Mouse (Mus musculus) thymus, postnatal 25 days (tissue): ENCODE data around the gene Asap2.

ENCODE experiments used
- DNase-seq: peaks from one replicate; pipeline ENCODE4 v3.0.0; 2022

The Asap2 gene

DNA sequence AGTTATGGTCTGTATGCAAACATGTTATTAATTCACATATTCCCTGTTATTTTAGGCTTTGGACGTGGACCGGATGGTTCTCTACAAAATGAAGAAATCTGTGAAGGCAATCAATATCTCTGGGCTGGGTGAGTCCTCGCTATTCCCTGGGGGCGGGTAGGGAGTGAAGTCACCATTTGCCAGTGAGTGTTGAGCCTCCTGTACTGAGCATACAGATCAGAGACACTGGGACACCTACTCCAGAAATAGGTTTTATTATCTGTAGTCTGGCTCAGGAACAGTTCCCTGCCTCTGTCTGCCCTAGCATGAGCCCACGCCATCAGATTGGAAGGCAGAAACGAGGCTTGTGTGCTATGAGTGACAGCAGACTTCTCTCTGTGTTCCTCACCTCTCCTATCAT, 177.9 kb downstream of the Asap2 start:
- no peak for DNase-seq

DNA sequence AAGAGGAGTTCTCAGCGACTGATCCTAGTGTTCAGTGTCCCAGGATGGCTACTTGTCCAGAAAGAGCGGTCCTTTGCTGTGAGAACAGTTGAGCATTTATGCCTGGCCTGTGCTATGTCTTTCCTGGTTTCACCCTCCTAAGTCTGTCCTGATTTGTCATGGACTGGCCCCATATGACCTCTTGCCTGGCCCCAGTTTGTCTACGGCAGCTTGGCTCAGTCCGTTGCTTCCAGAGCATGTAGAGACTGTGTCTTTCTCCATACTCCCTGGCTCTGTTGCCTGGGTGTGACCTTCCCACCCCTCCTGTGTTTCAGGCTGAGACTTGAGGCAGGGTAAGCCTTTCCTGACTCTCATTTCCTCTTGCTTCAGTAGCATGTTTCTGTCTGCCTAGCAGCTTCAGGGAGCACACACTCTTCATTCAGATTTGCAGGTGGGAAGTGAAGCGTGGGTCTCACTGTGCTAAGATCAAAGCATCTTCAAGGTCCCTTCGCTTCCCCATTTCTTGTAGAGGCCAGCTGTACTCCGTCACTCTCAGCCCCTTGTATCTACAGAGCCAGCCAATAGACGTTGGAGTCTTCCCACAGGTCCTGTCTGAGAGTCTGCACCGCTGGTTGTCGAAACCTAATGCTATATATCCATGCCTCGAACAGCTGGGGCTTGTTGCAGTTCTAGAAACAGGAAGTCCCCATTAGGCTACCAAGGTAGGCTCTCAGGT, 181.7 kb downstream of the Asap2 start:
- DNase-seq: peak; percentile 55

DNA sequence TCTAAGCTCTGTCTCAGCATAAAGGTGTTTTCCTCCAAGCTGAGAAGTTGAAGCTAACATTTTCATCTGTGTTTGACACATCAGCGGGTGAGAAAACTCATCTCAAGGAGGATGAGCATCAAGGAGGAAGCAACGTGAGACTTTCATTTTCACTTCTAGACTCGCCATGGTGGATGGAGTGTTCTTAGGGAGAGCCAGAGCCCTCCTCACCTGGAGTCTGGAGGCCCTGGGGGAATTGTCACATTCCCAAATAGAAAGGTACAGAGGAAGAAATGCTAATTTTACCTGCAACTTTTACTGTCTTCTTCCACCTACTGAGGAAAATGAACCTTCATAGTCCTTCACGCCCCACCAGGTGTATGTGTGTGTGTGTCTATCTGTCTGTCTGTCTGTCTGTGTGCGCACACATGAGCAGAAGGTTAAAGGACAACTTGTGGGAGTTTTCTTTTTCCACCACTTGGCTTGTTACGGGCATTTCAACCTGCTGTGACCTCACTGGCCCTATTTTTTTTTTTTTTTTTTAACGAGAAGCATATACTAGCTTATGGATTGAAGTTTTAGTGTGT, 183.7 kb downstream of the Asap2 start:
- no peak for DNase-seq

DNA sequence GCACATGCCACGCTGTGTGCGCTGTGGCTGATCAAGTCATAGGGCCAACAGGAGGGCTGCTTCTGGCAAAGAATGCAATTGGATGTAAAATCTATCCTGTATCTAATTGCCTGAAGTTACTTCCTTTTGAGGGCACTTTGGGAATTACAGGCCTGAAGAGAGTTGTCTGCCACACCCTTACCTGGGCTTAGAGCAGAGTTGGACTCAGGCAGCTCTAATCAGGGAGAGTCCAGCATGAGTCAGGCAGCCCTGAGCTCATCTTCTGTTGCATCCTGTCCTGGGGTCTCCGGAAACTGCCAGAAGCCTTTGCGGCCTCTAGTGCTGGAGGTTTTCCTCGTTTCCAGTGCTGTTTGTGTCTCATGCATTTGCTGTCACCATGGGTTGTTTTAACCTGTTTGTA, 186.1 kb downstream of the Asap2 start:
- no peak for DNase-seq

DNA sequence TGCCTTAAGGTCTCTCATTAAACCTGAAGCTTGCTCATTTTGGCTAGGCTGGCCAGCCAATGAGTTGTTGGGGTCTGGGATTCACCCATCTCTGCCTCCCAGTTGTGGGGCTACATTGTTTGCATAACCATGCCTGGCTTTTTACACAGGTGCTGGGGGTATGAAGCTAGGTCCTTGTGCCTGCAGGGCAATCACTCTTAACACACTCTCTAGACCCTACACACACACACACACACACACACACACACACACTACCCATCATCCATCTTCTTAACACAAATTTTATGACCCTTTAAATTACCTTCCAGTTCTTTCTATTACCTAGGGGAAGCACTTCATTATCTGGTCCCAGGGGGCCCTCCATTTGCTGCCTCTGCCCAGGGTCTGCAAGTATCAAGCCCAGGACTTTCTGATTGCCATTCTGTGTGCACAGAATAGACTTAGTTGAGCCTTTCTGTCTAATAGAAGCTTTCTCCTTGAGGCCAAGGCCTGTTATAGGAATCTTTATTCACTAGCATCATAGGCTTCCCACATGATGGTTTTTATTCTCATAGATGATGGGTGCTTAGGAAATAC, 187.0 kb downstream of the Asap2 start:
- no peak for DNase-seq

DNA sequence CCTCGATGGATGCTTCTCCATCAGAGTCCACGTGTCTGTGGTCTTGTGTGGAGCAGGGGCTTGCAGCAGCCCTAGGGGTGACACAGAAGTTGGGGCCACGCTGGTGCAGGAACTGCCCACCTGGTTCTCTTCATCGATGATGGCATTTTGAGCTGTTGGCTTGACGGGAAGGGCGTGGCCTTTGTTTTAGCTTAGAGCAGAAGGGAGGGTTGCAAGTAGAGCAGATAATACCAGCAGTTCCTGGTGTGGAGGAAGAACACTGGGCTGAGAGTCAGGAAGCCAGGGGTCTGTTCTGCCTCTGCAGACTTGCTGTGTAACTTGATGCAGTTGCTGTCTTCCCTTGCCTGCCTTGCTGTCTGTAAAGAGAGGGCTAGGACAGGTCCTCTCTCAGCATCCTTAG, 189.8 kb downstream of the Asap2 start:
- no peak for DNase-seq

DNA sequence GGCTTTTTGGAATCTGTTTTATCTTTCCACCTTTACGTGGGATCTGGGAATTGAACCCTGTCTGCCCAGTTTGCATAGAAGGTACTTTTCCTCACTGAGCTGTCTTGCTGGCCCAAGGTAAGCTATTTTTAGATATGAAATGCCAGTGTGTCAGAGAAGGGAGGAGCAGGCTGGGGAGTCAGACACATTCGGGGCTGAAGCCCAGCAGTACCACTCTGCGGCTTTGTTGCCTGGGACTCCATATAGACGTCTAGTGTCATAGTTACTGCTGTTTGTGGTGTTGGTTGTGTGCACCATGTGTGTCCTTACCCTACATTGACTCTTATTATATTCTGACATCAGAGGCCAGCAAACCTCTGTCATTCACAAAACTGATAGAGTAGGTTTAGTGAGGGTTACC, 192.5 kb downstream of the Asap2 start:
- DNase-seq: no peak

DNA sequence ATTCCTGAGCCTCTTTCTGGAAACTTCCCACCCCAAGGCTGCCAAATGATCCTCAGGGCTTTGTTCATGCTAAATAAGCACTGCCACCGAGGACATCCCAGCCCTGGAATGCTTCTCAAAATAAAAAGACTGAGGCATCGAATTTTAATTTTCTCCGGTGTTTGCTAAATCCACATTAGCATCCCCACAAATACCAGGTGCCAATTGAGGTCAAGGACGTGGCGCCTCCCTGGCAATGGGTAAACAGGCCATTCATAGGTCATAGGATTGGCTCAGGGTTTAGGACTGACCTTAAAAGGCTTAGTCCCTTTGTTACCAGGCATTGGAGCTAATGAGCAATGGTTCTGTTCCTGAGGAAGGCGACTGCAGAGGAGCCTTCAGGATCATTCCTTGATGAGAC, 193.1 kb downstream of the Asap2 start:
- no peak for DNase-seq

DNA sequence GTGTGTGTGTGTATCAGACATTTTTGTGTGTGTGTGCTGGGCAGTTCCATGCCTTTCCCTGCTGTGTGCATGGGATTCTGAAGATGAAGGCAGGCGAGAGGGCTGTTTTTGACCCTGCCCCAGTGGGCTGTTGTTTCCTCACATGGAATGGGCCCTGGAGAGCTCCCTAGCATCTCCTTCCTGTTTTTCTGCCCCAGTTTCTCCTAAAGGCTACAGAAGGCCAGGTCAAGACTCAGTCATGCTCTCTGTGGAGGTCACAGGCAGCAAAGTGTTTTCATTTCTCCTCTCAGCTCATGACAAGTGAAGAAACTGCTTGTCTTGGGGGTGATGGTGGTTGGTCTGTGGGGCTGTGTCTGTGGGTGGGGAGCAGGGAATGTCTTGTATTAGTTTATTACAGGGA, 195.9 kb downstream of the Asap2 start:
- DNase-seq: no peak

DNA sequence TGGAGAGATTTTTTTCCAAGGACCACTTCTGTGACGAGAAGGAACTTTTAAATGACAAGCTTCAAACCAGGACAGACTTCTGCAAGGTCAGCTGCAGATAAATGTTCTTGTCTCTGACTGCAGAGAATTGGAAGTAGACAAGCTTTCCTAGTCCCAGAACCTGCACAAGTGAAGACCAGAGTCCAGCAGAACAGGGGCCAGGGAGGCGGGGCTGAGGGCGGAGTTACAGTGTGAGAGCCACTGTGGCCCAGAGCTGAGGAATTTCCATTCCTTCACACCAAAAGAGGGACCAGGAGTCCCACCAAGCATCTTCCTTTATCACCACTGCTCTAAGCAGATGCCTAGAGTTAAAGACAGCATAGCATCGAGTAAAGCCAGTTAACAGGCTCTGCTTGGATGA, 198.6 kb downstream of the Asap2 start:
- DNase-seq: no peak

DNA sequence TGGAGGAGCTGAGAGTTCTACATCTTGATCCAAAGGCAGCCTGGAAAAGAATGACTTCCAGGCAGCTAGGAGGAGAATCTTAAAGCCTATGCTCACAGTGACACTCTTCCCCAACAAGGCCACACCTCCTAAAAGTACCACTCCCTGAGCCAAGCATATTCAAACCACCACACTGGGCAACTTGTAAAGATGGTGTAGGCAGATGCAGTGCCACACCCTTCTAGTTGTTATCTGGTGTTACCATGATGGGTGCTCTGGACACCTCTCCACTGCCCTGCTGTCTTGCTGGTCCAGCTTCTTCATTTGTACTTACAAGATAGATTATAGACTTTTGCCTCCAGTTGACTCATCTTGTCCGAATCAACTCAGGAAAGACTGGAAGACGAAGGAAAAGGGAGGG, 201.3 kb downstream of the Asap2 start:
- no peak for DNase-seq

DNA sequence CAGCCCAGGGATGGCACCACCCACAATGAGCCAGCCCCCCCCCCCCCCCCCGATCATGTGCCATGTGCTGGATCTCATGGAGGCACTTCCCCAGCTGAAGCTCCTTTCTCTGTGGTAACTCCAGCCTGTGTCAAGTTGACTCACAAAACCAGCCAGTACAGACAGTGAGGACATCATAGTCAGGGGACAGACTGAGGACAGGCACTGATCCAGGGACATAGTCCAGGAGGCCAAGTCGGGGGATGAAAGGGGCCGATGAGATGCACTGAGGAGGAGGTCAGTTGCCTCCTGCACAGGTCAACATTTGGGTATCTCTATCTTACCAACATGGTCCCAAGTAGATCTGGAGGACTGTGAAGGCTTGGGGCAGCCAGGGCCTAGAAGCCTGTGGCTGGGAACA, 205.2 kb downstream of the Asap2 start:
- no peak for DNase-seq

DNA sequence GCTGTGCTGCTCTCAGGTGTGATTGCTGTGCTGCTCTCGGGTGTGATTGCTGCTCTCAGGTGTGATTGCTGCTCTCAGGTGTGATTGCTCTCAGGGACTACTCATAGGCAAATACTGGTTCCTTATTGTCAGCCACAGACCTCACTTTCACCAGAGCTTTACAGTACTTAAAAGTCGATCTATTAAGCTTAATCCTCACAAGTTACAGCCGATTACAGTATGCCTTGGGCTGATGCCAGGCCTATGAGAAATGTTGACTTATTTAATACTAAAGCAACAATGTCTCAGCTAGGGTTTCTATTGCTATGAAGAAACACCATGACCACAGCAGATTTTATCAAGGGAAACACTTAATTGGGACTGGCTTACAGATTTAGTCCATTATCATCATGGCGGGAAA, 206.2 kb downstream of the Asap2 start:
- no peak for DNase-seq

DNA sequence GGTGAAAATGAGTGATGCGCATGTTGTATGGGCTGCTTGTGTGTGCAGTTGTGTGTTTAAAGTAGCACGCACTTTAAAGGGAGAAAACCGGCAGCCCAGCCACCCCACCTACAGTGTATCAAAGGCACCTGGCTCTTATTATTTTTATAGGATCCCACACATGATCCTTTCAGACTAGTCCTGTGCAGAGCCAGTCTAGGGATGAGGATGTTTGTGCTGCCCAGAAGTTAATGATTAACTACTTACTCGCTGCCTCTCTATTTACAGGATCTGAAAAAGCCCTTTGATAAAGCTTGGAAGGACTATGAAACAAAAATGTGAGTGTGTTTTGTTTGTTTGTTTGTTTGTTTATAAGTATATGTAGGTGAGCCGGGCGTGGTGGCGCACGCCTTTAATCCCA, 210.4 kb downstream of the Asap2 start:
- no peak for DNase-seq

DNA sequence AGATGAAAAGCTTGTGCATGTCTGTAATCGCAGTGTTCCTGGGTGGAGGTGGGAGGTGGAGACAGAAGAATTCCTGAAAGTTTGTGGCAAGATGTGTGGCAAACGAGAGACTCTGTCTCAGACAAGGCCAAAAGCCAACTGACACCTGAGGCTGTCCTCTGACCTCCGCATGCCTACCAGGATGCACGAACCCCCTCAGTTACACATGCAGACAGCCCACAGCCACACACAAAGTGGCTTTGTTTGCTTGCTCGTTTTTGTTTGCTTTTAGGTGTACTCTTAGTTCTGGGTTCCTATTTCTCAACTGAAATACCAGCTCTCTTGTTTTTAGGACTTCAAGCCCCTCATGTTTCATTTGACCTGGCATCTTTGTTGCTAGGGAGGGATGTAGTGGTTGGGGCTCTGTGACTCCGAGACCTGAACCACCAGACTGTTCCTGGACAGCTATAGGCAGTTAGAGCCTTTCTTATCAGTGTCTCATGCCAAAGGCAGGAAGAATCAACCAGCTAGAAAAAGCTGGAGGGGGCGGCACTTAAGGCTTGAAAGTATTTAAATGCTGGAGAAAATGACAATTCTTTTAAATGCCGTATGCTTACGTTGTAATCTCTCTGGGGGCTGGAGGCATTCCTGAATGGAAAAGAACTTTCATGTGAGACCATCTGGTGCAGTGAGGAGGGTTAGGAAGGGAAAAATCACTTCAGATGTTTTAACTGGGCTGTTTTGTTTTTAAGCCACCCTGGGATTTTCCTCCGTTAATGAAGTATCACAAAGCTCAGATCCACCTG, 211.4 kb downstream of the Asap2 start:
- DNase-seq: no peak

DNA sequence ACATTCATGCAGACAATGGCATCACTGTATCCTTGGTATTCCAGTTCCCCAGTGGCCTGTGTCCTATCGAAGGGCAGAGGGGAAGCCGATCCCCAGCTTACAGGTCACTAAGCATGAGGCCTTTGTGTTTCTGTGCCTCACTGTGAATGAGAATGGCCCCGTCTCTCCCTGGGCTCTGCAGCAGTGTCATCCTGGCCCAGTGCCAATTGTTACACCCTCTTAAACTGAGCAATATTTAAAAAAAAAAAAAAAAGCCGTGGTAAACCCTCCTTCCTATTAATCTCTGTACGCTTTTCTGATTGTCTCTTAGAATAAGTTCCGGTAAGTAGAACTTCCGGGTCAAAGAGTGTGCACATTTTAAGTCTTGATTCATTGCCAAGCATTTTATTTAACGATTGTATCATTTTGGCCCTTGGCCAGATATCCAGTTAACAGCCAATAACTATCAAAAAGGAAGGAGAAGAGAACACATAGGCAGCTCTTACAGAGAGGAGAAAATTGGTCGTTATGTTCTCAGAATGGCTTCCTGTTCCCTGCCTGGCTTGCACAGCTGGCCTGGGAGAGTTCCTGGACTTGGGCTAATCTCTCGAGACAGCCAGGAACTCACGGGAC, 214.5 kb downstream of the Asap2 start:
- DNase-seq: no peak

DNA sequence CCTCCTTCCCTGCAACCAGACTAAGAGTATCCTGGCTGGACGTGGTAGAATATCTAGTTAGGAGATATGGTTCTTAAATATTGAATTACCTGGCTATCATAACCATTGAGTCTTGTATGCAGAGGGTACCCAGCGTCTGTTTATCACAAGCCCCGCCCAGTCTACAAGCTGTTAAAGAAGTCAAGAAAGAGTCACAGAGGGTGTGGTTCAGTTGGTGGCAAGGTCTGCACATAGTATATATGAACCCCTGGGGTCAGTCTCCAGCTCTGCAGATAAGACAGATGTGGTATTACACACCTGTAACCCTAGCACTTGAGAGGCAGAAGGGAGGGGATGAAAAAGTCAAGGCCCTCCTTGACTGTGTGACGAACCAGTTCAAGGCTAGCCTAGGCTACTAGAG, 215.5 kb downstream of the Asap2 start:
- no peak for DNase-seq

DNA sequence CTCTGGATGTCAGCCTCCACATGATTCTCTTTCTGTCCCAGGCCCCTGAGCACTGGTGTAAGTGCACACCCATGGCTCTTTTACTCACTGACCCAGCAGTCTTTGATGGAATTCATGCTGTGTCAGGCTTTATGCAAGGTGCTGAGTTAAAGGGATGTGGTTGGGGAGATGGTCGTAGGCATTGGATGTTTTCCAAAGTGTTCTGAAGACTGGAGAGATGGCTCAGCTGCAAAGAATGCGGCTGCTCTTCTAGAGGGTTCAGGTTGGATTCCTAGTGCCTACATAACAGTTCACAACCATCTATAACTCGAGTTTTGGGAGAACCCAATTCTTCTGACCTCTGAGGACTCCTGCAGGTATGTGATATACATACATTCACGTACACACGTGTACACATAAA, 217.2 kb downstream of the Asap2 start:
- no peak for DNase-seq

DNA sequence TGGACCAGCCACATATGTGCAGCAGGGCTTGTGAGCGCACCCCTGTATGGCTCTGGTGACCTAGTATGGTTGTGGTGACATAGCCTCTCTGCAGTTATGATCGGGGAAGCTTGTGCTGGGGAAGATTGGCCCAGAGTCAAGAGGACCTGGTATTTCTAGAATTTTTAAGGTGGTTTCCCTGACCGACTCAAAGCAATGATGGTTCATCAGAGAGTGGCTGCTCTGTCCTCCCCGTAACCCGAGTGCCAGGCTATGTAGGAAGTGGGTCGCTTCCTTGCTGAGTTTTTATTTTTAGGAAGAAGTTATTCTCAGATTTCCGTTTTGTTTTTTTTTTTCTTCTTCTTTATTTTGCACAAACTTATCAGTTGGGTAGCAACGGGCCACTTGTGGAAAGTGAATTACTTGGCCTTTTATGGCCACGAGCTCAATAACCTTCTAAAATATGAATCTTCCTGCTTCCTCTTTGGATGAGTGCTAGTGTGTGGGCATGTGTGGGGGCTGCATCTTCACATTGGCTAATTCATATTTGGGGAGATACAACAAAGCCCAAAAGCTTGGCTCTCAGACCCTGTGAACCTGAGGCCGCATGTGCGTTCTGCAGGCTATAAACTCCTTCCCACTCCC, 218.0 kb downstream of the Asap2 start:
- no peak for DNase-seq

DNA sequence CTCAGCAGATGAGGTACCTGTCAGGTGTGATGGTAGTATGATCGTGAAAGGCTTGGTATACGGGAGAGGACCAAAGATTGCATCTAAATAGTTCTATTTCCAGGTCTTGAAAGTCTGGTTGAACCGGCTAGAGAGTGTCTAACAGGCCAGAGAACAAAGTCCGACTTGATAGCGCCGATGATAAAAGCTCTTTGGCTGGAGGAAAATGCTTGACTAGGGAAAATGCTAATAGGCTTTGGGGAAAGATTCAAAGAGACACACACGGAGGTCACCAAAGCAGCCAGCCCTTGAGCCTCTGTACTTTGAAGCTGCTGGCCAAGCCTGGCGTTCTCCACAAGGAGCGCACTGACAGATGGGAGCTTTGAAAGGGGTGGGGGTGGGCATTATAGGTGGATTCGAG, 219.0 kb downstream of the Asap2 start:
- DNase-seq: no peak

DNA sequence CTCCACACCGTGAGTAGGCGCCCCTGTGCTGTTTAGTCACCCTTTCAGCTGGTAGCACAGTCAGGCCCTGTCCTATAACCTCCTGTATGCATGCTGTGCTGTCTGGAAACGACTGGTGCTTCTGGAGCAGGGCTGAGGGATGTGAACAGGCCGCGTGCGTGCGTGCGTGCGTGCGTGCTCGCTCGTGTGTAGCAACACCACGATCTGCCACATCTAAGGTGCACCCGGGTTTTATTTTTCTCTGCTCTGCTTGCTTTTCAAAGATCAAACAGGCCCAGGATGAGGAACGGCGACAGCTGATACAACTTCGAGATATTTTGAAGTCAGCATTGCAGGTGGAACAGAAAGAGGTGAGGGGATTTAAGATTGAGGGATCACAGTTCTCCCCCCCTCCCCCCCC, 222.6 kb downstream of the Asap2 start:
- peak; percentile 18 for DNase-seq

DNA sequence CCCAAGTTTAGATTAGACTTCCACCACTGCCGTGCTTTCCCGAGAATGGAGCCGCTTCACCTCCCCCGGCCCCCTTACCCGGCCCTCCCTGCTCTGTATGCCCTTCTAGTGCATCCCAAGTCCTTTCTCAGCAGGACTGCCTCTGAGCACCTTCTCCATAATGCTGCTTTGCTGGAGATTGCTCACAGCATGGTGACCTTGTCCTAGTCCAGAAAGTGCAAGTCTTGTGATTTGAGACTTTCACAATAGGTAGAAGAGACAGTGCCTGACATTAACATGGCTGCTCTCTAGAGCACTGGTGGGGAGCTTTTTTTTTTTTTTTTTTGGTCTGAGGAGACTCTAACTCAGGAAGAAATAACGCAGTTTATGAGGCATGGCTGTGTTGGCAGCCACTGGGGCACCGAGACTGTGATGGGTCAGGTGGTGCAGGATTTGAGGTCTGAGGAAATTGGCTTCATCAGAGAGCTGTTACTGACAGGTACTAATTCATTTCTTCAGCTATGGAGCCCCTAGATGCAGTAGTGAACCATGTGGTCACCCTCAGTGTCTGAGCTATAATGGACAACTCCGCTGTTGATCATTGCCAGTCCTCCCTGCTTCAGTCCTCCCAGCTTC, 224.4 kb downstream of the Asap2 start:
- no peak for DNase-seq
